Mouse (Mus musculus): ENCODE measurements around the gene Tada2b. TPM values are rescaled to one million over a fixed set of nuclear protein-coding genes. Genes with fewer than 3 reads are reported as not detected.

Gene Tada2b
- polyA plus RNA-seq, 1 experiment from 2014 or later, result 3.1 TPM

DNA sequence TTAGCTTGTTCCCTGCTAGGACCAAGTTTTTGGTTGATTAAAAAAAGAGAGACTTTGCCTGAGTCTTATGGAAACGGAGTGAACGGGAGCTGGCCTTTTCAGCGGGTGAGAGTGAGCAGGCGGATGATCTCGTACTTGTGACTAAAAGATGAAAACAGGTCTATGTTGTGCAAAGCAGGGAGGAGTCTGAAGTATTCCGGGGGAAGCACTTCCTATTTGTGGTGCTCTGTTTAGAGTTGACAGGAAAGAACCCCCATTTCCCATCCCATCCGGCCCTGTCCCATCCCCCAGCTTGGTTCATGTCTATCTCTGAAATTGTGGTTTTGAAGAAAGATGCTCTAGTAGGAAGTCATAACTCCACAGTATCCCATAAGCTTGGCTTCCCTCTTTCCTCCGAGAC is 18.2 kb downstream of the Tada2b start:
- WGBS, result 15% methylated on average over 8 of the region's 8 CpGs
- H3K4me3 ChIP-seq (ENCODE audit: control insufficient read depth in 1 of 2, insufficient read depth in 1 of 2, low read depth in 1 of 2, low read length in 2 of 2), result peak overlapping the region; percentile 88 to 98
- no peaks in the 10 kb centered on the region for H3K27me3 ChIP-seq (ENCODE audit: control insufficient read depth, insufficient read depth, low read length)
- peak overlapping the region in 1 of 2 experiments; percentile 69; a peak in 1 of 4 replicates for H3K27ac ChIP-seq (replicated peaks in 1 of 2; ENCODE audit: control insufficient read depth in 1 of 2, insufficient read depth in 1 of 2, low read depth in 2 of 2, low read length in 2 of 2)
- no peak for ATAC-seq (ENCODE audit: insufficient number of reproducible peaks, insufficient read depth, low FRiP score, low read depth)
- H3K4me2 ChIP-seq (ENCODE audit: low read length), result peak overlapping the region; percentile 95
- peaks cover 28% of the 10 kb centered on the region for H3K36me3 ChIP-seq (ENCODE audit: control insufficient read depth, insufficient read depth, low read length)
- peaks cover 7 to 23% of the 10 kb centered on the region in 2 experiments for H3K4me1 ChIP-seq (ENCODE audit: control insufficient read depth in 2 of 2, insufficient read depth in 2 of 2, low read length in 2 of 2)
- H3K9ac ChIP-seq (ENCODE audit: low read length), result peak overlapping the region; percentile 94
- H3K9me3 ChIP-seq (ENCODE audit: control insufficient read depth, low read length), result no peaks in the 10 kb centered on the region

DNA sequence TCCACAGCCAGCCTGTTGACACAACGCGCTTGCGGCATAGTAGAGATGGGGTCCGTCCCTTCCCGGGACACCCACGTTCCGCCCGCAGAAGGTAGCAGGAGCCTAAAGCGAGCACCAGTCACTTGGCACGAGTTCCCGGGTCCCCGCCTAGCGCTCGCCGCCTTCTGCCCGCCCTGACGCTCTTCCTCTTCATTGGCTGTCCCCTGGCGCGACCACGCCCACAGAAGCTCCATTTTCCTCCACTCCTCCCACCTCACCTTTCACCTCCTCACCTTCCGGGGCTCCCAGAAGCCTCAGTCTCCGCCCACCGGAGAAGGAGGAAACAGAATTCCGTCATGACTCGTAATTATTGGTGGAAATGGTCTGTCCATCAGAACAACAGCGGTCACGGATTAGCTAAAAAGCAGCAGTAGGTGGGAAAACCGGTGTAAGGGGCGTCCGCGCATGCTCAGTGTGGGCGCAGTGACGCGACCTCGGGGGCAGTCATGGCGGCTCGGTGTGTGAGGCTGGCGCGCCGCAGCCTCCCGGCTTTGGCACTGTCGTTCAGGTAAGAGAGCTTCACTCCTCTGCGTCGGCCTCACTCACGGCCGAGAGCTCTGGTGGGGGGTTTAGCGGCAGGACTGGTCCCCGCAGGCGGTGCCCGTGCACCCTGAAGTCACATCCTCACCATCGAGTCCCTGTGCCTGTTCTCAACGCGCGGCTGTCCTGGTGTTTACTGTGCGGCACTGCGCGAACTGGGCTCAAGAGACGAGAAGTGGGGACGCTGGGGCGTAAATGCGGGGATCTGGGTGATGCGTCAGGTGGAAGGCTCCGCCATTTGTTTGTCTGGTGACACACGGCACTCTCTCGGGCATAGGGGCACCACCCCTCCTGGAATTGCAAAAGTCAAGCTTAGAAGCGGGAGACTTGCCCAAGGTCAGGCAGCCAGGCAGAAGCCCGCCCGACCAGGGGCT is 19.1 kb downstream of the Tada2b start, which contains the start of gene Grpel1:
Gene Grpel1, plus strand, starts transcription at position 290 of the 953 bp plus-strand sequence.
- no peaks in the 10 kb centered on the region for H3K27me3 ChIP-seq (ENCODE audit: control insufficient read depth, insufficient read depth, low read length)
- peak within 1 kb of the TSS; percentile 60 to 69 for H3K27ac ChIP-seq (replicated peaks in 1 of 2; ENCODE audit: control insufficient read depth in 1 of 2, insufficient read depth in 1 of 2, low read depth in 2 of 2, low read length in 2 of 2)

DNA sequence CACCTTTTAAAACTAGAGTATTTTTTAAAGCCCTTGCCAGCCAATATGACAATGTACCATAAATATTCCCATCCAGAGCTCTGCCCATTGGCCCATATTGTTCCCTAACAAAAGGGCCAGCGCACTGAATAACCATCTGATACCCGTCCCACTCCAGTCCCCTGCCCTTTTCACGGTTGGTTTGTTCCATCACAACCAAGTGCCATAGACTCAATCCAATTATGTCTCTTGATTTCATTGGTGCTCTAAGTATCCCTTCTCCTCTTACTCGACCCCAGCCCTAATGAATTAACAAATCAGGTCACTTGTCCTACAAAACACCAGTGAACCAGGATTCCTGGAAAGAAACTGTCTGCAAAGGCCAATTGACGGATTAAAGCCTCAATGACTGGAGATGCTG is 20.7 kb downstream of the Tada2b start:
- H3K4me2 ChIP-seq (ENCODE audit: low read length), result no peak overlapping the region
- H3K27ac ChIP-seq (replicated peaks in 1 of 2; ENCODE audit: control insufficient read depth in 1 of 2, insufficient read depth in 1 of 2, low read depth in 2 of 2, low read length in 2 of 2), result no peak overlapping the region
- no peak overlapping the region for H3K4me3 ChIP-seq (ENCODE audit: control insufficient read depth in 1 of 2, insufficient read depth in 1 of 2, low read depth in 1 of 2, low read length in 2 of 2)
- H3K9me3 ChIP-seq (ENCODE audit: control insufficient read depth, low read length), result no peaks in the 10 kb centered on the region
- no peaks in the 10 kb centered on the region for H3K27me3 ChIP-seq (ENCODE audit: control insufficient read depth, insufficient read depth, low read length)
- peaks cover 7 to 22% of the 10 kb centered on the region in 2 experiments for H3K4me1 ChIP-seq (ENCODE audit: control insufficient read depth in 2 of 2, insufficient read depth in 2 of 2, low read length in 2 of 2)
- peaks cover 5% of the 10 kb centered on the region; the same call in 1 of the 2 replicates for H3K36me3 ChIP-seq (ENCODE audit: control insufficient read depth, insufficient read depth, low read length)
- ATAC-seq (ENCODE audit: insufficient number of reproducible peaks, insufficient read depth, low FRiP score, low read depth), result no peak
- no peak overlapping the region for H3K9ac ChIP-seq (ENCODE audit: low read length)
- 58% methylated on average over 5 of the region's 5 CpGs for WGBS

More for the DNA sequence above, 19.1 kb downstream of the Tada2b start, which contains the start of gene Grpel1:
- under 1% methylated on average over 68 of the region's 68 CpGs for WGBS
- H3K9me3 ChIP-seq (ENCODE audit: control insufficient read depth, low read length), result no peaks in the 10 kb centered on the region
- peaks cover 7 to 23% of the 10 kb centered on the region in 2 experiments for H3K4me1 ChIP-seq (ENCODE audit: control insufficient read depth in 2 of 2, insufficient read depth in 2 of 2, low read length in 2 of 2)
- ATAC-seq (ENCODE audit: insufficient number of reproducible peaks, insufficient read depth, low FRiP score, low read depth), result peak; percentile 93
- H3K4me3 ChIP-seq (ENCODE audit: control insufficient read depth in 1 of 2, insufficient read depth in 1 of 2, low read depth in 1 of 2, low read length in 2 of 2), result peak within 1 kb of the TSS; percentile 88 to 98
- peak within 1 kb of the TSS; percentile 94 for H3K9ac ChIP-seq (ENCODE audit: low read length)
- H3K36me3 ChIP-seq (ENCODE audit: control insufficient read depth, insufficient read depth, low read length), result peaks cover 19% of the 10 kb centered on the region
- H3K4me2 ChIP-seq (ENCODE audit: low read length), result peak within 1 kb of the TSS; percentile 95

DNA sequence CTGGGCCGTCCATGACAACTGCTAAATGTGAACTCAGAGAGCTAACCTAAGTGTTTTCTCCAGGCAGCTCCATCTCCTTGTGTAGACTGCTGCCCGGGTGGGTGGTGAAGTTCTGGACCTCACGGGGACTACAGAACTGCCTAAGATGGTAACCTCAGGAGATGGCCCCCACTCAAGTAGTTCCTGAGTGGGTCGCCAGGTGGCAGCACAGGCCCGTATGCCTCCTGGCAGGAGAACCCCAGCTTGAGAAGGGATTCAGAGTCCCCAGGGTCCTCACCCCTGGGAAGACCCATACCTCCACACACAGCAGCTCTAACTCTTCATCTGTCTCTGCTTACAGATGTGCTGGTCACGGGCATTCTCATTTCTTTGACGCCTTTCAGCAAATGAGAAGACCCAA is 21.3 kb downstream of the Tada2b start:
- no peak overlapping the region for H3K4me3 ChIP-seq (ENCODE audit: control insufficient read depth in 1 of 2, insufficient read depth in 1 of 2, low read depth in 1 of 2, low read length in 2 of 2)
- no peaks in the 10 kb centered on the region for H3K36me3 ChIP-seq (ENCODE audit: control insufficient read depth, insufficient read depth, low read length)
- no peaks in the 10 kb centered on the region for H3K9me3 ChIP-seq (ENCODE audit: control insufficient read depth, low read length)
- no peak overlapping the region for H3K27ac ChIP-seq (replicated peaks in 1 of 2; ENCODE audit: control insufficient read depth in 1 of 2, insufficient read depth in 1 of 2, low read depth in 2 of 2, low read length in 2 of 2)
- H3K4me1 ChIP-seq (ENCODE audit: control insufficient read depth in 2 of 2, insufficient read depth in 2 of 2, low read length in 2 of 2), result peaks cover 7 to 17% of the 10 kb centered on the region in 2 experiments
- H3K4me2 ChIP-seq (ENCODE audit: low read length), result no peak overlapping the region
- WGBS, result 17% methylated on average over 7 of the region's 7 CpGs
- no peak for ATAC-seq (ENCODE audit: insufficient number of reproducible peaks, insufficient read depth, low FRiP score, low read depth)
- no peaks in the 10 kb centered on the region for H3K27me3 ChIP-seq (ENCODE audit: control insufficient read depth, insufficient read depth, low read length)
- H3K9ac ChIP-seq (ENCODE audit: low read length), result no peak overlapping the region

DNA sequence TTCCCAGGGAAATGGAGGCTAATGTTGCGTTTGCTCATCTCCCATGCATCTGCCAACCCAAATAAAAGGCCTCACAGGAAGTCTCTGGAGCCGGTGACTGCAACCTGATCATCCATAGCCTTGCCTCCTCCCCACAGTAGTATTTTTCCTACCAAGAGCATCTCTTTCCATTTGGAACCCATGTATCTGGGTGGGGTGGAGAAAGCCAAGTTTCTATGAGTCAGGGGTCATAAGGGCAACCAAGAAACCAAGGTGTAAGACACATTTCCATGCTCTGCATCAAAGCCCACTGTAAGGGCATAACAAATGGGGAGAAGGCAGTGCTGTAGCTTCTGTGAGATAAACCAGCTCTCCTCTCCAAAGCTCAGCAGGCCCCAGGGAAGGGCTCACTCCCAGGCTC is 22.9 kb downstream of the Tada2b start:
- H3K4me2 ChIP-seq (ENCODE audit: low read length), result no peak overlapping the region
- H3K4me1 ChIP-seq (ENCODE audit: control insufficient read depth in 2 of 2, insufficient read depth in 2 of 2, low read length in 2 of 2), result peaks cover 7 to 14% of the 10 kb centered on the region in 2 experiments
- H3K27ac ChIP-seq (replicated peaks in 1 of 2; ENCODE audit: control insufficient read depth in 1 of 2, insufficient read depth in 1 of 2, low read depth in 2 of 2, low read length in 2 of 2), result no peak overlapping the region
- ATAC-seq (ENCODE audit: insufficient number of reproducible peaks, insufficient read depth, low FRiP score, low read depth), result no peak
- WGBS, result 58% methylated on average over 2 of the region's 2 CpGs
- H3K4me3 ChIP-seq (ENCODE audit: control insufficient read depth in 1 of 2, insufficient read depth in 1 of 2, low read depth in 1 of 2, low read length in 2 of 2), result no peak overlapping the region
- no peaks in the 10 kb centered on the region for H3K36me3 ChIP-seq (ENCODE audit: control insufficient read depth, insufficient read depth, low read length)
- H3K27me3 ChIP-seq (ENCODE audit: control insufficient read depth, insufficient read depth, low read length), result 0 out of 2 replicates have a peak, but pooled peaks cover 3% of the 10 kb centered on the region
- H3K9me3 ChIP-seq (ENCODE audit: control insufficient read depth, low read length), result no peaks in the 10 kb centered on the region
- H3K9ac ChIP-seq (ENCODE audit: low read length), result no peak overlapping the region

DNA sequence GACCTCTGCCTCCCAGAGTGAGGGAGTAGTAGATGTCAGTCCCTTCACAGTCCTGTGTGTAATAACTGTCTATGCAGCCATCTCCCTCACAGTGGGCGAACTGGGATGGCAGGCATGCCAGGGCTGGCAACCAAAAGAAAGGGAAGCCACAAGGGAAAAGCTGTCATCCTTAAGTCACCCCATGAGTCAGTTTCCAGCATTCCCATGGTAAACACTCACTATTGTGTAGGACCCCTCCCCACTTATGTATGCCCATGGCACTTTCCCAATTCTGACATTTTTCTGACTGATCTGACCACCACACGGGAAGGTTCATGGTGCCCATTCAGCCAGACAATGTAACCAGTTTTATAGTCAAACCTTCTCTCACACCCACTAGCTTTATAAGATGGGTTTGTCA is 23.4 kb downstream of the Tada2b start:
- Histone ChIP-seq H3K27me3 (ENCODE audit: control insufficient read depth, insufficient read depth, low read length) (0 out of 2 replicates have a peak, but pooled peaks cover 3% of the 10 kb centered on the region), H3K27ac (replicated peaks in 1 of 2; ENCODE audit: control insufficient read depth in 1 of 2, insufficient read depth in 1 of 2, low read depth in 2 of 2, low read length in 2 of 2) (no peak overlapping the region), H3K4me3 (ENCODE audit: control insufficient read depth in 1 of 2, insufficient read depth in 1 of 2, low read depth in 1 of 2, low read length in 2 of 2) (no peak overlapping the region), H3K36me3 (ENCODE audit: control insufficient read depth, insufficient read depth, low read length) (no peaks in the 10 kb centered on the region), H3K4me2 (ENCODE audit: low read length) (no peak overlapping the region), H3K9ac (ENCODE audit: low read length) (no peak overlapping the region), H3K9me3 (ENCODE audit: control insufficient read depth, low read length) (no peaks in the 10 kb centered on the region), H3K4me1 (ENCODE audit: control insufficient read depth in 2 of 2, insufficient read depth in 2 of 2, low read length in 2 of 2) (peaks cover 4 to 9% of the 10 kb centered on the region in 2 experiments; a peak in 3 of 4 replicates)
- no peak for ATAC-seq (ENCODE audit: insufficient number of reproducible peaks, insufficient read depth, low FRiP score, low read depth)
- WGBS, result 80% methylated on average over 2 of the region's 2 CpGs

DNA sequence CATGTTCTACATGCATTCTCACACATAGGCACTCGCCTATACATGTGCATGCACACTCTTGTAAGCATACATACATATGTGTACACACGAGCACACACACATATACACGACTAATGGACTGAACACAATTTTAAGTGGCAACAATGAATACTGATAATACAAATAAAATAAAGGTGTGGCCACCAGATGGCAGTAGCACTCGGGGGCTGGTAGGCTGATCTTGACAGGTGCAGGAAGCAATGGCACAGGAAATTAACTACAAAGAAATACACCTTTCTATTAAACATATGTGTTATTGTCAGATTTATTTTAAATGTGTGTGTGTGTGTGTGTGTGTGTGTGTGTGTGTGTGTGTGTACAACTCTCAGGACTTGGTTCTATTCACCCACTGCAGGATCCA is 25.2 kb downstream of the Tada2b start:
- Histone ChIP-seq H3K9ac (ENCODE audit: low read length) (no peak overlapping the region), H3K27me3 (ENCODE audit: control insufficient read depth, insufficient read depth, low read length) (0 out of 2 replicates have a peak, but pooled peaks cover 3% of the 10 kb centered on the region), H3K4me1 (ENCODE audit: control insufficient read depth in 2 of 2, insufficient read depth in 2 of 2, low read length in 2 of 2) (peaks cover 0 to 1% of the 10 kb centered on the region in 2 experiments; a peak in 2 of 4 replicates), H3K4me3 (ENCODE audit: control insufficient read depth in 1 of 2, insufficient read depth in 1 of 2, low read depth in 1 of 2, low read length in 2 of 2) (no peak overlapping the region), H3K9me3 (ENCODE audit: control insufficient read depth, low read length) (no peaks in the 10 kb centered on the region), H3K27ac (replicated peaks in 1 of 2; ENCODE audit: control insufficient read depth in 1 of 2, insufficient read depth in 1 of 2, low read depth in 2 of 2, low read length in 2 of 2) (no peak overlapping the region), H3K36me3 (ENCODE audit: control insufficient read depth, insufficient read depth, low read length) (no peaks in the 10 kb centered on the region), H3K4me2 (ENCODE audit: low read length) (no peak overlapping the region)
- no peak for ATAC-seq (ENCODE audit: insufficient number of reproducible peaks, insufficient read depth, low FRiP score, low read depth)
- WGBS, result 10% methylated on average over 4 of the region's 4 CpGs
